Mouse (Mus musculus): ENCODE measurements around the gene Vmo1.
"Not testable (repeated sequence)": the region's sequence is repeated elsewhere in the genome, so short reads cannot be mapped to it uniquely, and the experiment has no call there.

Gene Vmo1

GRCm38 (mm10) chr11:70514288-70514687 is at the start of gene Vmo1:
TSS of gene Vmo1 (minus strand) at chr11:70514616.
- no peak for DNase-seq (ENCODE audit: low read depth)

- no peak for DNase-seq (ENCODE audit: low read depth)
Observed at GRCm38 (mm10) chr11:70563470-70564275, 49.3 kb upstream of the Vmo1 start.

- no peak for DNase-seq (ENCODE audit: low read depth)
Observed at GRCm38 (mm10) chr11:70562995-70563469, 48.6 kb upstream of the Vmo1 start.

- peak; percentile 93 for DNase-seq (ENCODE audit: low read depth)
Observed at GRCm38 (mm10) chr11:70562287-70562994, 48.0 kb upstream of the Vmo1 start, which contains the start of gene Mink1. TSS of gene Mink1 (plus strand) at chr11:70562881.

- no peak for DNase-seq (ENCODE audit: low read depth)
Observed at GRCm38 (mm10) chr11:70561937-70562286, 47.5 kb upstream of the Vmo1 start.

GRCm38 (mm10) chr11:70557545-70557944 is 43.1 kb upstream of the Vmo1 start:
- DNase-seq (ENCODE audit: low read depth) = no peak

GRCm38 (mm10) chr11:70553940-70554339 is 39.5 kb upstream of the Vmo1 start:
- DNase-seq (ENCODE audit: low read depth) = peak; percentile 14

- no peak for DNase-seq (ENCODE audit: low read depth)
Observed at GRCm38 (mm10) chr11:70551526-70551925, 37.1 kb upstream of the Vmo1 start.

GRCm38 (mm10) chr11:70544496-70544895 is 30.1 kb upstream of the Vmo1 start:
- DNase-seq (ENCODE audit: low read depth) = no peak

GRCm38 (mm10) chr11:70541415-70541814 is 27.0 kb upstream of the Vmo1 start:
- DNase-seq (ENCODE audit: low read depth) = no peak

GRCm38 (mm10) chr11:70540928-70541327 is 26.5 kb upstream of the Vmo1 start:
- DNase-seq (ENCODE audit: low read depth) = no peak

GRCm38 (mm10) chr11:70539877-70540587 is 25.6 kb upstream of the Vmo1 start, which contains the start of gene Pld2:
TSS of gene Pld2 (plus strand) at chr11:70540064.
- DNase-seq (ENCODE audit: low read depth) = peak; percentile 94

GRCm38 (mm10) chr11:70539423-70539822 is 25.0 kb upstream of the Vmo1 start:
- DNase-seq (ENCODE audit: low read depth) = no peak

- DNase-seq (ENCODE audit: low read depth) = no peak
Observed at GRCm38 (mm10) chr11:70532839-70533238, 18.4 kb upstream of the Vmo1 start, which contains the start of gene Gm40193. TSS of gene Gm40193 (minus strand) at chr11:70532939.

GRCm38 (mm10) chr11:70531065-70531464 is 16.6 kb upstream of the Vmo1 start:
- not testable (repeated sequence) for DNase-seq (ENCODE audit: low read depth)

GRCm38 (mm10) chr11:70528610-70529009 is 14.2 kb upstream of the Vmo1 start:
- no peak for DNase-seq (ENCODE audit: low read depth)

GRCm38 (mm10) chr11:70526211-70526610 is 11.8 kb upstream of the Vmo1 start:
- no peak for DNase-seq (ENCODE audit: low read depth)

- DNase-seq (ENCODE audit: low read depth) = peak; percentile 49
Observed at GRCm38 (mm10) chr11:70525726-70526125, 11.3 kb upstream of the Vmo1 start.

- DNase-seq (ENCODE audit: low read depth) = peak; percentile 95
Observed at GRCm38 (mm10) chr11:70525184-70525678, 10.8 kb upstream of the Vmo1 start, which contains the start of gene Psmb6. TSS of gene Psmb6 (plus strand) at chr11:70525367.

GRCm38 (mm10) chr11:70524782-70525181 is 10.4 kb upstream of the Vmo1 start:
- no peak for DNase-seq (ENCODE audit: low read depth)

- peak; percentile 39 for DNase-seq (ENCODE audit: low read depth)
Observed at GRCm38 (mm10) chr11:70523306-70523989, 9.0 kb upstream of the Vmo1 start.
